Mouse (Mus musculus): ENCODE measurements around the gene Bag3. TPM values are rescaled to one million over a fixed set of nuclear protein-coding genes. Genes with fewer than 3 reads are reported as not detected.

Bag3 gene
- polyA plus RNA-seq, 1 experiment = 18.1 TPM

DNA sequence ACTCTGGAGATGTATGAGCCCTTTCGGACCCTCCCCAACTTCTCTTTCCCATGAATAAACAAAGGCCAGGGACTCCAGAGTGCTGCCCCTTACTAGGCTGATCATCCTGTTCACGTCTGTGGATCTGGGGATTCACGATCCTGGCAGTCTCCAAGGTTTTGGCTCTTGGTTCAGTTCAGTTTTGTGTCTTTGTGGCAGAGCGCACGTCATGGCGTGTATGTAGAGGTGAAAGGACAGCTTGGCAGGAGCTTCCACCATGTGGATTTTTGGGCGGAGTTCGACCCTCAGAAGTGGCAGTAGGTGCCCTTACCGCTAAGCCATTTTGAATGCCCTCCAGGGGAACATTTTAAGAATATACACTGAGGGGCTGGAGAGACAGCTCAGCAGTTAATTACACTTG lies 5.2 kb downstream of the Bag3 start:
- H3K4me3 ChIP-seq (ENCODE audit: control insufficient read depth, low read depth, low read length) = no peak overlapping the region
- H3K36me3 ChIP-seq (ENCODE audit: control insufficient read depth, insufficient read depth, low read length) = no peaks in the 10 kb centered on the region
- H3K27ac ChIP-seq (ENCODE audit: control insufficient read depth, insufficient read depth, low read depth, low read length) = no peak overlapping the region
- peaks cover 7% of the 10 kb centered on the region for H3K4me1 ChIP-seq (ENCODE audit: control insufficient read depth, insufficient read depth, low read length)
- TF ChIP-seq POLR2A (IDR thresholded peaks at IDR 0.05; ENCODE audit: control insufficient read depth, low read depth, low read length) = no peak
- no peak for TF ChIP-seq CTCF (IDR thresholded peaks at IDR 0.05; ENCODE audit: control insufficient read depth, insufficient read depth, insufficient replicate concordance, low read depth, low read length)
- H3K27me3 ChIP-seq (ENCODE audit: control insufficient read depth, insufficient read depth, low read length) = no peaks in the 10 kb centered on the region

DNA sequence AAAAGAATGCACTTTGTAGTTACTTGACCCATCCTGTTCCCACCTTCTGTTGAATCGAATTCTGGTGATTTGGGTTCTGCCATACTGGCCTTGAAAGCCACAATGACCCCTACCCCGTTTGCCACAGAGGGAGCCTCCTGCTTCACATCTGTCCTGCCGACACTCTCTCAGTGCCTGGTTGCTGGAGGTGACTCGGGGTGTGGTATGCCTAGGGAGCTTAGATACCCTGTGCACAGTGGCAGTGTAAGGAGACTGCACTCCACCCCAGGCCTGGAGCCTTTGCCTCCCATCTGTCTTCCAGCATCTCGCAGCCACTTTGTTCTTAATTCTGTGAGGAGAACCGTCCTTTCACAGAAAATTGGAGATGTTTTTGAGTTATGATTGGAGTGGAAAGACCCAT lies 5.7 kb downstream of the Bag3 start:
- H3K36me3 ChIP-seq (ENCODE audit: control insufficient read depth, insufficient read depth, low read length) = no peaks in the 10 kb centered on the region
- H3K4me3 ChIP-seq (ENCODE audit: control insufficient read depth, low read depth, low read length) = no peak overlapping the region
- H3K4me1 ChIP-seq (ENCODE audit: control insufficient read depth, insufficient read depth, low read length) = peaks cover 7% of the 10 kb centered on the region
- no peaks in the 10 kb centered on the region for H3K27me3 ChIP-seq (ENCODE audit: control insufficient read depth, insufficient read depth, low read length)
- TF ChIP-seq POLR2A (IDR thresholded peaks at IDR 0.05; ENCODE audit: control insufficient read depth, low read depth, low read length) = no peak
- no peak for TF ChIP-seq CTCF (IDR thresholded peaks at IDR 0.05; ENCODE audit: control insufficient read depth, insufficient read depth, insufficient replicate concordance, low read depth, low read length)
- peak overlapping the region; percentile 40 for H3K27ac ChIP-seq (ENCODE audit: control insufficient read depth, insufficient read depth, low read depth, low read length)

DNA sequence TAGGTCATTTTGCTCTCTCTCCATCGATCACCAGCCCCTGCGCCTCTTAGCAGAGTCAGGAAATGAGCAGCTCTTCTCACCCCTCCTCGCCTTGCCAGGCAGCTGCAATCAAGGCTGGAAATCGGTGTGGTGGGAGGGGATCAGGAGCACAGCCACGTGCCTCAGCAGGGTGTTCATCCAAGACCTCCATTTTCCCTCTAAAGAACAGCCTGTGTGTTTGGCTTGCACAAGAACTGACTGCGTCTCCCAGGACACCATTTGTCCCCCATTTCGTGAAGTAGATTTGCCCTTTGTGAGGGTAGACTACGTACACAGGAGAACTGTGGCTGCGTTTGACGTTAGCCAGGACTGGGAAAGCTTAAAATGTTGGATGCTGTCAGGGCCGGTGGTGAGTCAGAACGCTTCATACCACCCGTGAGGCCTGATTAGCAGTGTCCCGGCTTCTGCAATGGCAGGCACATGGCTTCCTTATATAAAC lies 6.2 kb downstream of the Bag3 start:
- Histone ChIP-seq H3K4me1 (ENCODE audit: control insufficient read depth, insufficient read depth, low read length) (peaks cover 7% of the 10 kb centered on the region), H3K27ac (ENCODE audit: control insufficient read depth, insufficient read depth, low read depth, low read length) (peak overlapping the region; percentile 34), H3K36me3 (ENCODE audit: control insufficient read depth, insufficient read depth, low read length) (no peaks in the 10 kb centered on the region), H3K4me3 (ENCODE audit: control insufficient read depth, low read depth, low read length) (no peak overlapping the region), H3K27me3 (ENCODE audit: control insufficient read depth, insufficient read depth, low read length) (no peaks in the 10 kb centered on the region)
- no peak for TF ChIP-seq POLR2A (IDR thresholded peaks at IDR 0.05; ENCODE audit: control insufficient read depth, low read depth, low read length)
- no peak for TF ChIP-seq CTCF (IDR thresholded peaks at IDR 0.05; ENCODE audit: control insufficient read depth, insufficient read depth, insufficient replicate concordance, low read depth, low read length)

DNA sequence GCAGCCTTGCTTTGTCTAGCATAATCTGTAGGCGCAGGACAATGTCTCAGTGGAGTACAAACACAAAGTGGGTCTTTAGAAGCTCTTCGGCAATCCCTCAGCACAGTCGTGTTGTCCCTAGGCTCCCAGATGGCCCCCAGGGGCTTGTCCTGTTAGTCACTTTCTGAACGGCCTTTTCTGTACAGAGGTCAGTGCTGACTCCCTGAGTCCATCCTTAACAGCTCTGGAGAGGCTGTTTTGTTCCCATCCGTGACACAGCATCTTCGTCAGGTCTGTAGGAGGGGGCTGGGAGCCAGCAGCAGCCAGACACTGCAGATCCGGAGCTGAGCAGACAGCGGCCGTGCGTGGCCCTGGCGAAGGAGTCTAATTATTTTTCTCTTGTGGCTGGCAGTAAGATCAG lies 7.6 kb downstream of the Bag3 start:
- no peak overlapping the region for H3K4me3 ChIP-seq (ENCODE audit: control insufficient read depth, low read depth, low read length)

DNA sequence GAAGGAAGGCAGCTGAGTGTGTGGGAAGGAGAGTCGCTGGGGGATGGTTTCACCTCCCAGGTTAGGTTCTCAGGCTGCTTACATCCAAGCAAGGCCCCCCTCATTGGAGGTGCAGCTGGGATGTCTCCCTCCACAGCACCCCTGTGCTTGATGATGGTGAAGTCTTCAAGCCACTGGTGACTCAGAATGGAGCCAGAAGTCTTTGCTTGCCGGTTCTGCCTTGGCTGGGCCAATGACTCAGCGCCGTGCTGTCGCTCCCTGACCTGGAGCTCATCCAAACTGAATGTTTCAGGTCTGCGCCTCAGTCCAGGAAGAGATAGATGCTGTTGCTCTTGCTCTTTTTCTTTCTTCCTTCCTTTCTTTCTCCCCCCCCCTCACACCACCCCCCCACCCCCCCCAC lies 8.5 kb downstream of the Bag3 start:
- TF ChIP-seq CTCF (IDR thresholded peaks at IDR 0.05; ENCODE audit: control insufficient read depth, insufficient read depth, insufficient replicate concordance, low read depth, low read length) = no peak
- no peak for TF ChIP-seq POLR2A (IDR thresholded peaks at IDR 0.05; ENCODE audit: control insufficient read depth, low read depth, low read length)
- Histone ChIP-seq H3K27ac (ENCODE audit: control insufficient read depth, insufficient read depth, low read depth, low read length) (no peak overlapping the region), H3K4me1 (ENCODE audit: control insufficient read depth, insufficient read depth, low read length) (peaks cover 10% of the 10 kb centered on the region), H3K27me3 (ENCODE audit: control insufficient read depth, insufficient read depth, low read length) (no peaks in the 10 kb centered on the region), H3K36me3 (ENCODE audit: control insufficient read depth, insufficient read depth, low read length) (no peaks in the 10 kb centered on the region), H3K4me3 (ENCODE audit: control insufficient read depth, low read depth, low read length) (no peak overlapping the region)

More for the DNA sequence above, 7.6 kb downstream of the Bag3 start:
- peaks cover 10% of the 10 kb centered on the region for H3K4me1 ChIP-seq (ENCODE audit: control insufficient read depth, insufficient read depth, low read length)
- H3K27ac ChIP-seq (ENCODE audit: control insufficient read depth, insufficient read depth, low read depth, low read length) = peak overlapping the region; percentile 62
- H3K36me3 ChIP-seq (ENCODE audit: control insufficient read depth, insufficient read depth, low read length) = no peaks in the 10 kb centered on the region
- no peak for TF ChIP-seq POLR2A (IDR thresholded peaks at IDR 0.05; ENCODE audit: control insufficient read depth, low read depth, low read length)
- TF ChIP-seq CTCF (IDR thresholded peaks at IDR 0.05; ENCODE audit: control insufficient read depth, insufficient read depth, insufficient replicate concordance, low read depth, low read length) = no peak
- no peaks in the 10 kb centered on the region for H3K27me3 ChIP-seq (ENCODE audit: control insufficient read depth, insufficient read depth, low read length)

DNA sequence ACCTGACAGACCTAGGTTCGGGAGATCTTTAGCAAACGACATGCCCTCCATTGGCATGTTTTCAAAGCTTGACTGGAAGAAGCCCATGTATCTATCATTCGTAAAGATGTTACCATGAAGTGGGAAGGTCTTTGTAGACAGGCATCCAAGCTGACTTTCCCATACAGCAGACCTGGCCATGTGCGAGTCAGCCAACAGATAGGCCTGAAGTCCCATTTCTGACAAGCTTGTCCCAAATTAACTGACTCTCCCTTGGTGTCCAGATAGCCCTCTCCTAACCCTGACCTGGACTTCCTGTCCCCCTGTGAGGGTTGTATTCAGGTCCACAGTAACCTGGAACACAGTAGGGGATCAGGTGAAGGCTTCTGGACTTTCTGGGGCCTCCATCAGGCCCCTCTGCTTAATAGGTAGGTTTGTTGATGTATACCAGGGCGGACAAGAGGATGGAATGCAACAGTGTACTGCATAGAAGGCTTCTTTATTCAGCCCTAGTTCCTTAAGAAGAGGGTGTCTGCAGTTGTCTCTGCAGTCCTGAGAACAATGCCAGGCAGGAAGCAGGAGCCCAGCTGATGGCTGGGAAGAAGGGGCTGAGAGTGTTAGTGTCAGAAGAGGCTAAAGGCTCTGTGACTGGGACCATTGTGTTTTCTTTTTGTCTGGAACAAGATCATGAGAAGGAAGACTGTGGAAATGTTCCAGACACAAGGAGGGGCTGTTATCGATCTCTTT lies 9.2 kb downstream of the Bag3 start:
- TF ChIP-seq POLR2A (IDR thresholded peaks at IDR 0.05; ENCODE audit: control insufficient read depth, low read depth, low read length) = no peak
- TF ChIP-seq CTCF (IDR thresholded peaks at IDR 0.05; ENCODE audit: control insufficient read depth, insufficient read depth, insufficient replicate concordance, low read depth, low read length) = no peak
- Histone ChIP-seq H3K4me3 (ENCODE audit: control insufficient read depth, low read depth, low read length) (no peak overlapping the region), H3K4me1 (ENCODE audit: control insufficient read depth, insufficient read depth, low read length) (peaks cover 10% of the 10 kb centered on the region), H3K27me3 (ENCODE audit: control insufficient read depth, insufficient read depth, low read length) (no peaks in the 10 kb centered on the region), H3K36me3 (ENCODE audit: control insufficient read depth, insufficient read depth, low read length) (no peaks in the 10 kb centered on the region), H3K27ac (ENCODE audit: control insufficient read depth, insufficient read depth, low read depth, low read length) (no peak overlapping the region)

DNA sequence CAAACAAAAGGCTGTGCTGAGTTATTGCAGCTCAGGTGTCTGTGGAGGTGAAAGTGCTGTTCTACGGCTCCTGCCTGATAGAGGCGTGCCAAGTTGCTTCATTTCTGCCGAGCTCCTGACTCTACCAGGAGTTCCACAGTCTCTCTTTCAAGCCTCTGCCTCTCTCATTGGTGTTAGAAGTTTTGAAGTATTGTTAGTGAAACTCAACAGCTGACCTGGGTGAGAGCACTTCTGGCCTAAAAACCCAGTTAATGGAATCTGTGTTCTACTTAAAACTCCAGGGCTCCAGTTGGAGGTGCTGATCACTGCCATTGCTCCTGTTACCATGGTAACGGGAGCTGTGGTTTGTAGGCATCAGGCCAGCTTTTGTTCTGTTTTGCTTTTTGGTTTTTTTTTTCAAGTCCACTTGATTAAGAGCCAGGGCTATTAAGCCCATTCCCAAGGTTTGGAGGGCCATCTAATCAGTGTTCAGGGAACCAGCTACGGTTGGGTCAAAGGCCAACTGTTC lies 11.6 kb downstream of the Bag3 start:
- Histone ChIP-seq H3K27ac (ENCODE audit: control insufficient read depth, insufficient read depth, low read depth, low read length) (no peak overlapping the region), H3K4me3 (ENCODE audit: control insufficient read depth, low read depth, low read length) (no peak overlapping the region), H3K27me3 (ENCODE audit: control insufficient read depth, insufficient read depth, low read length) (no peaks in the 10 kb centered on the region), H3K36me3 (ENCODE audit: control insufficient read depth, insufficient read depth, low read length) (no peaks in the 10 kb centered on the region), H3K4me1 (ENCODE audit: control insufficient read depth, insufficient read depth, low read length) (peaks cover 8% of the 10 kb centered on the region)
- TF ChIP-seq POLR2A (IDR thresholded peaks at IDR 0.05; ENCODE audit: control insufficient read depth, low read depth, low read length) = no peak
- TF ChIP-seq CTCF (IDR thresholded peaks at IDR 0.05; ENCODE audit: control insufficient read depth, insufficient read depth, insufficient replicate concordance, low read depth, low read length) = no peak
